Mouse (Mus musculus): ENCODE data around the gene Dydc1.
A peak's percentile ranks its signal among the peaks of the same experiment; 100 is the strongest.
"Not testable (repeated sequence)": the region's sequence is repeated elsewhere in the genome, so short reads cannot be mapped to it uniquely, and the experiment has no call there.

Dydc1 gene

DNA sequence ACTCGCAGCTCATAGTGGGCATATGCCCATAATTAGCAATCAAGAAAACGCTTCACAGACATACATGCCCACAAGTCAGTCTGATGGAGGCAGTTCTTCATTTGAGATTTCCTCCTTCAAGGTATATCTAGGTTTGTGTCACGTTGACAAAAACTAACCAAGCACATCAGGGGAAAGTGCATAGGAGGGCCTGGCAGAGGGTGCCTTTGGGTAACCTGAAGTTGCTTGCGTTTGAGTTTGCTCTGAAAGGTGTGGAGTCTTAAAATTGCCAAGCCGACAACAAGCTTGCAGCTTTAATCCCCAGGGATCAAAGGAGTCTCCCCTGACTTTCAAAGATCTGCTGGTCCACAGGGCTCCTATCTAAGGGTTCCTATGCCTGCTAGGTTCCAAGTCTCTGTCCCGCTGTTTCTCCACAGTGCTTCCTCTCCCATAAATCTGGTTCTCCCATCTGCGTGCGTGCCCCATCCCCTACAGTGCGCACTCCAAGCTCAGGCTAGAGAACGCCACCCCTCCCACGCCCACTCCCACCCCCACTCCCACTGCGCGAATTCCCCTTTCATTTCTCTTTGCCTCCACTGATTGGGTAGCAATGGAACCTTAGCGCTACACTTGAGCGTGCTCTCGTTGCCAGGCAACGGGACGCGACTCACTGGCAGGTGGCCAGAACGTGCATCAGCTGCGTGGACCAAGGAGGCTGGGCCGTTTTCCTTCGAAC is at the start of gene Dydc1:
Dydc1 (plus strand) TSS at position 683 of the 715 bp plus-strand sequence.
- peak; percentile 24 for DNase-seq (ENCODE audit: low read depth, low spot score)

DNA sequence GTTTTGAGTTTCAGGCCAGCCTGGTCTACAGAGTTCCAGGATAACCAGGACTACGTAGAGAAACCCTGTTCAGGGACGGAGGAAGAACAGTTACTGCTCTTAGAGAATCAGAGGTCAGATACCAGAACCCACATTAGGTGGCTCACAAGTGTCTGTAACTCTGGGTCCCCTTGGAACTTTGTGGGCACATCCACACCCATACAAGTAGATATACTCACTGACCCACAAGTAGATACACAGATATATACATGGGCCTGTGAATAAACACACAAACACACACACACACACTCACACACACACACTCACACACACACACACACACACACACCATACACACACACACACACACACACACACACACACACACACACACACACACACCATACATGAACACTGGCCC is 47.6 kb upstream of the Dydc1 start:
- no peak for DNase-seq (ENCODE audit: low read depth, low spot score)

DNA sequence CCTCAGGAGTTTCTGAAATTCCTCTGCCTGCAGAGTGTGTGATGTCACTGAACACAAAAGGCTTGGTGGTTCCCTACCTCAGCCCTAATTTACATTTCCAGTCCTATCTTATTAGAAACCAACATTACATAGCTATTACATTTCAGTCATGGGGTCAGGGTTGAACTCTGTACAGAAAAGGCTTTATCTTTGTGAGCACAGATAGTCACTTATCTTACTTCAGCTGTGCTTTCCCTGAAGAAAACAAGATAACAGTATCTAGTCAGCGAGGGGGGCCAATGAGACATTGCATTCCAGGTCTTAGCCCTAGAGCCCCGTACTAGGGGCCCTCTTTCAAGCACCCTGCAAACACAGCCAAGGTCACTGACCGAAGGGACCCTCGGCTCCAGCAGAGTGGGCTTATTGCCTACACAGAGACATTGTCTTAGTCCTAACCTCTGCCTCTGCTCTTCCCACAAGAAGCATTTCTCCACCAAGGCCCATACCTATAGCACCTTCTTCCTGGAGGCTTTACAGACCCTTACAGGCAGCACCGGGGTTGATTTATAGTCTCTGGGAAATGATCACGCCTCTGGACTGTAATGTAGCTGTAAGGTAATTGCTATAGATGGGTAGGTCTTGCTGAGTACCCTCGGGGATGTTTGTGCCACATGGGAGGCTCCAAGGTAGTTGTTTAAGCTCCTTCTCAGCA is 47.0 kb upstream of the Dydc1 start:
- no peak for DNase-seq (ENCODE audit: low read depth, low spot score)

DNA sequence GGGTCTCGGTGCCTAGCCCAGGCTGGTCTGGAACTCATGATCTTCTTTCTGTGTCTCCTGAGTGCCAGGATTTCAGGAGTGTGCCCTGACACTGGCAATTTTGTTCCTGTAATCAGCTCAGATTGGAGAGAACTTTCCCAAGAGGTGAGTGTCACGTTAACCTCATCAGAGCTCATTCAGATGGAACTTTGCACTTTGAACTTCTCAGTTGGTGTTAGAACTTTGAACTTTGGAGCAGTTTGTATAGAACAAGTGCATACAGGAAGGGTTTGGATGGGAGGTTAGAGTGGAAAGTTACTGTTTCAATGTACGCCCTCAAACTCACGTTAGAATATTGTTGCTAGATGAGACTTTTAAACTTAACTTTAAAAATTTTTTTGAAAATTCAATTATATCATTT is 43.4 kb upstream of the Dydc1 start:
- DNase-seq (ENCODE audit: low read depth, low spot score), result no peak

DNA sequence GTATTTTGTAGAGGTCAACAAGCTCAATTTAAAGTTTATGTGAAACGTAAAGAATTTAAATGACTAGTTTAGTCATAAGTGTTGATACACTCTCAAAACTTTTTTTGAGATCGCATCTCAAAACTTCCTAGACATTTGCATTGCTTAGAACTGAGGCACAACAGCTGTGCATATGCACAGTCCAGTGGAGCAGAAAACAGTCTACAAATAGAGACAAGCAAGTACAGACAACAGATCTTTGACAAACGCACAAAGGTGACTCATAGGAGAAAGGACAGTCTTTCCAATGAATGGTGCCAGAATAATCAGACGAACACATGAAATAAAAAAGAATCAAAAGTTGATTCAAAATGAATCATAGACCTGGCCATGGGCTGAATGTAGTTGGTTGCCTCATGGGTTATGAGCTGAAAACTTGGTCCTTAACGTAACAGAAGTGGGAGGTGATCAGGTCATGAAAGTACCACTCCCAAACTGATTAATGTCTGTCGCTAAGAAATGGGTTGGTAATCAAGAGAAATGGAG is 41.7 kb upstream of the Dydc1 start:
- no peak for DNase-seq (ENCODE audit: low read depth, low spot score)

DNA sequence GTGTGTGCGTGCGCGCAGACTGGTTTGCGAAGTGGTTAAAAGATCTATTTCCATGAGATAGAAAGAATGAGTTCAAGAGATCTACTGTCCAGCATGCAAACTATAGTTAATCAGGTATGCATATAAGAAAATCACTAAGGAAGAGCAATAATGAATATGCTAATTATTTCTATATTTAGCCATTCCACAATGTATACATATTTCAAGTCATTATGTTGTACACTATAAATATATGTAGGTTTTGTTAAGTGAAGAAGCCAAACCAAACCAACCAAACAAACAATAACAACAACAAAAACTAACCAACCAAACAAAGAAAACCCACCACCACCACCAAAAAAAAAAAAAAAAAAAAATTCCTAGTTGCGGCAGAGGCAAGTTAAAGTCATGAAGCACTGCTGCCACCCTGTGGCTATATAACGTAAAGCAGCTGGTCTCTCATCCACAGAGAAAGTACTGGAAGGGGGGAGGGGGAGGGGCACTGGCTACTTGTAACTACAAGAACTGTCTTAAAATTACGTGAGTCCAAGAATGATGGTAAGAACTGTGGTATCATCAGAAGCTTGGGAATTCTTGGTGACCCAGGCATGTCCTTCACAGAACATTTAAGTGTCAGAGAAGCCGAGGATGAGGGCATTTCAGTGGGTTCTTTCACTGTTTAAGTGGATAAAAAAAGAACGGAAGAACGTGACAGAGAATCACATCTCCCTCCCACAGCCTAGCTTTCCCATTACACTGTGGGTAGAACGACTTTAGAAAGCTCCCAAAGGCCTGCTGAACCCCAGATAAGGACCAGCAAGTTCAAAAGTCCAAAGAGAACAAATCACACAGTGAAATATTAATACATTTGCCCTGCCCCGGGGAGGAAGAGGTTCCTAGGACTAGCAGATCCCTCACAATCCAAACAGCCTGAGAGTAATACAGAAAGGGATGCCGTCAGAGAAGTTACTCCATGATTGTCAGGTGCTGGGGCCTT is 39.3 kb upstream of the Dydc1 start:
- DNase-seq (ENCODE audit: low read depth, low spot score), result peak; percentile 80

DNA sequence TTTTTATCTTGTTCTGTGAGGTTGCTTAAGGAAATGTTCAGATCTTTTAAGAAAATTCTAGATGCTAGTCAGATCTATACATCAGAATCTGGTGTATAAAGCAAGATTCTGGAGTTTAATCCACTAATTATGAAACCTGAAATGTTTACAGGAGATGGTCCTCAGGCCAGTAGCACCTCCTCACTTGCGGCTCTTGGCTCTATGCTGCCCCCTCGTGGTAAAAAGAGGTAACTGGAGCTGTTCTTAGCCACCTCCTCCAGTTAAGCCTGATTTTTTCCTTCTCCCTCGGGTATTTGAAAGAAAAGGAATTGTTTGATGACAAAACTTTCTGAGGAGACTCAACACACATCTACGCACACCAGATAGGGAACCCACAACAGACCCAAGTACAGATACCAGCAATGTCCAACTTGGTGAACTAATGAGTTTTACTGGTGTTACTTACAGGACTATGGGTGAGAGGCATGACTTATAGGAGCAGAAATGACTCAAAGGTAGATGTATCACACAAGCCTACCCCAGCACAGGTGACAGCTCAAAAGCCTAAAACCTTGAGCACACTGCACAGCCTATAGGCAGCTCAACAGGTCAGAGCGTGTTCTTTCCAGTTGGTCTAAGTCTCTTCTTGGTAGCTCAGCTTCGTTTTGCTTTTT is 37.4 kb upstream of the Dydc1 start:
- DNase-seq (ENCODE audit: low read depth, low spot score), result peak; percentile 54

DNA sequence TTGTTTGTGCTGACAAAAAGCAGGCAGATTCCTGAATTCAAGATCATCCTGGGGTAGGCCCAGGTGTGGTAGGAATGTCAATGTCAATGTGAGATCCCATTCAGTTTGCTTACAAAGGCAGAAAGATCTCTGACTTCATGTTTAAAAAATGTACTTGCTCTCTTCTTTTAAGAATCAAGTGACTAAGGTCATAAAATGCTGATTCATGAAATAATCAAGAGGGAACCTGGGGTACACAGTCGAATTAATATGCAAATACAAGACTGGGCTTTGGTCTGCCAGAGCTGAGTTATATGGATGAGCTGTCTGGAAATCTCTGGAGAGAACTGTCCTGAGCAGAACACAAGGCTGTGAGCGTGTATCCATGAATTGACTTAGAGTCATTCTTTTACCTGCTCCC is 25.3 kb upstream of the Dydc1 start:
- no peak for DNase-seq (ENCODE audit: low read depth, low spot score)

DNA sequence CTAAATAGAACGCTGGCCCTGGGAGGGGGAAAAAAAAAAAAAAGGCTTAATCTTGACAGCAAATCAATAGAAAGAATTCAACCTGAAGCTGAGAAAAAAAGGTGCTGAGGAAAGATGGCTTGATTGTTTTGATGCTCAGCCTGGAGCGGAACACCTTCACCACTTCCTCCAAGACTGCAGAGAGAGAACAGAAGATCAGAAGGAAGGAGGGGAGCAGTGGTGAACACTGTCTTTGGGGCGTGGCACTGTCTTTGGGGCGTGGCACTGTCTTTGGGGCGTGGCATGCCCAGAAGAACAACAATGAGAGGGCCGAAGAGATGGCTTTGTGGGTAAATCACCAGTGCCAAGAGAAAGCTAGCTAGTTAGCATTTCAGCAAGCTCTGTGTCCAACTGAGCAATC is 22.2 kb upstream of the Dydc1 start:
- peak; percentile 66 for DNase-seq (ENCODE audit: low read depth, low spot score)

DNA sequence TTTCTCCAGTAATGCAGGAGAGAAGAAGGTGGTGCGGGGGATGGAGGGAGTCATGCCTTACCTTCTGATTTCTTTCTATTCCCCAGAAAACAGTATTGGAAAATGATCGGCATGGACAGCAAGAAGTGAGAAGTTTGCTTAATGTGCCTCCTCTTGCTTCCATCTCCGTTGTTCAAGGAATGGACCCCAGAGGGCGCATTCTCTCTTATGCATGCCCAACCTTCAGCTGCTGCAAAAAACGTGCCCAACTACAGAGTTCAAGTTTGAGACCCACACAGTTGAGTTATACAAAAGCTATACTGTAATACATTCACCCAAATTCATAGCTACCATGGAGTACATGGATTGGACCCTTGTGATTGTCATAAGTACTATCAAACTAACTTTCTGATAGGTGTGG is 20.2 kb upstream of the Dydc1 start:
- DNase-seq (ENCODE audit: low read depth, low spot score), result no peak

DNA sequence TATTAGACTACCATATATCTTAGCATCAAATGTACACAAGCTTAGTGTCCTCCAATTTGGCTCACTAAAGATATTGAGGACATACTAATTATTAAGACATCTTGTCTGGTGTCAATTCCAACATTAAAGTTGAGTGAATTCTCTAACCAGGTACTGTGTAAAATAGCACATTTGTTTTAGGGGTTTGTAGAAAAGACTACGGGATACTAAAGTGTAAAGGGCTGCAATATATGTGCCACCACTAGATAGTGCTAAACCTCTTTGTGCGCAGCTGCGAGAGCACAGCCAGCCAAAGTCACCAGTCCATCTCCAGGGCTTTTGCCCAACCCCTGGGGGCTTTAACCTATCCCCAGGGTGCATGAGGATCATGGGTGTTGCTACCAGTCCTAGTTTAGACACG is 19.5 kb upstream of the Dydc1 start:
- DNase-seq (ENCODE audit: low read depth, low spot score), result not testable (repeated sequence)

DNA sequence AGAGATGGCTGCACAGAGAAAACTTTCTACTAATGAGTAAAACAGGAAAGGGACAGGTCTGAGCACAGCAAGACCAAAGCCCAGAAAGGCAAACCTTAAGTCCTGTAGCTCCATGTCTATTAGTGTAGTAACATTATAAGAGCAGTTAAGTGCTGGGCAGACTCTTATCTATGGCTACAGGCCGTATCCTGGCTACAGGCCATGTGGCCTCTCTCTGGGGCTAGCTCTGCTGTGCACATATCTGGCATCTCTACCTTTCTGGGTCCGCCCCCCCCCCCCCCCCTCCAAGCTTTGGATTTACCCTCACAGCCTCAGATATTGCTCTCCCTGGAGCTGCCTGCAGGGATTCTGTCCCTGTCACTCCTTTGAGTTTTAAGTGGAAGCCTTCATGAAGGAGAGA is 7.5 kb upstream of the Dydc1 start:
- no peak for DNase-seq (ENCODE audit: low read depth, low spot score)

DNA sequence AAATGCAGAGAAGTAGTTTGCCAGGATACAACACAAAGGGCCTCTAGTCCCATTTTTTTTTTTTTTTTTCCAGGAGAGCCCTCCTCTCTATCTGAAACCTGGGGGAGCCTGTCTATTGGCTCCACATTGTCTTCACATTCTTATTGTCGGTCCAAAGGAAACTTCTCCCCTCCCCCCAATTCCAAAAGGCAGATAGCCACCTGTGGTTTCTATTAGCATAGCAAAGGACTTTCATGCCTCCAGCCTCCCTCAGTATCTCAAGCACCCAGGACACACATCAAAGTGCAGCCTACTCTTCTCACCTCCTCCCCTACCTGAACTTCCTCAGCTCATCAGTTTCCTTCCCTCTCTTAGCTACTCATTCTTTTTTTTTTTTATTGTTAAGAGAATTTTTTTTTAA is 6.3 kb upstream of the Dydc1 start:
- DNase-seq (ENCODE audit: low read depth, low spot score), result no peak

DNA sequence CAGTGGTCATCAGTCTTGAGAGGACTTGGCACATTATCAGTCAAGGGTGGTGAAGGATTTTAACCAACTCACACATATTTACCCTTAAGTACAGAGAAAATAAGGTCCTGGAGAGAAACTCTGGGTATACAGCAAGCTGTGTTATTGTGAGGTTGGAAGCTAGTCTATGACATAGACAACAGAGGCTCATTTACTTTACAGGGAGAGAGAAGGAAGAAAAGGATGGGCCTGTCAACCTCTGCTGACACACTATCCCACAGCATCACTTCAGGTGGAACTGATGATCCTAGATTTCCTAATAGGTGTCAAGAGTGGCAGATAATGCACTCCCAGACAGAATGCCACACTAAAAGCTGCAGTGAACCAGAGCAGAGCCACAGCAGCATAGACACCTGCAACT is 3.6 kb upstream of the Dydc1 start, which contains the start of gene Dydc2:
Dydc2 (minus strand) TSS at position 101 of the 400 bp plus-strand sequence.
- no peak for DNase-seq (ENCODE audit: low read depth, low spot score)

DNA sequence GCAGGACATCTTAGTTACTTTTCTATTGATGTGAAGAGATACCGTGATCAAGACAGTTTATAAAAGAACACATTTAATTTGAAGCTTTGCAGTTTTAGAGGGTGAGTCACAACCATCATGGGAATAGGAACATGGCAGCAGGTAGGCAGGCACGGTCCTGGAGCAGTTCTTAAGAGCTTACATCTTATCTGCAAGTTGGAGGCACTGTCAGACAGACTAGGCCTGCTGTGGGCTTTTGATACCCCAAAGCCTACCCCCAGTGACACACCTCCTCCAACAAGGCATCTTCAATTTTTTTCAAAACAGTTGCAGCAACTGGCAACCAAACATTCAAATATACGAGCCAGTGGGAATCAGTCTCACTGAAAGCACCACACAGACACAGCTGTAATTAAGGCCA is 2.4 kb upstream of the Dydc1 start:
- no peak for DNase-seq (ENCODE audit: low read depth, low spot score)

DNA sequence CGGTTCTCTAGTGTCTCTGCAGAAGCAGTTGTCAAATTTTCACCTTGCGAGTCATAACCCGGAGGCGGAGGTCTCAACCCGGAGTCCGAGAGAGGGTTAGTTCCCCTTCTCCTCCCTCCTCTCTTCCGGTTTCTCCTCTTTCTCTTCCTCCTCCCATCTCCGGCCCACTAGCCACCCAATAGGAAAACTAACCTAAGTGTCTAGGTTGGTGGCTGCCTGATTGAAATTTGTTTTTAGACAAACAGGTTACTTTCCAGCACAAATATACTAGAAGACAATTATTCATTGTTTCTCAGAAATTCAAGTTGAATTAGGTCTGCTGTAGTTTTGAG is 199 bp downstream of the Dydc1 start:
- no peak for DNase-seq (ENCODE audit: low read depth, low spot score)

DNA sequence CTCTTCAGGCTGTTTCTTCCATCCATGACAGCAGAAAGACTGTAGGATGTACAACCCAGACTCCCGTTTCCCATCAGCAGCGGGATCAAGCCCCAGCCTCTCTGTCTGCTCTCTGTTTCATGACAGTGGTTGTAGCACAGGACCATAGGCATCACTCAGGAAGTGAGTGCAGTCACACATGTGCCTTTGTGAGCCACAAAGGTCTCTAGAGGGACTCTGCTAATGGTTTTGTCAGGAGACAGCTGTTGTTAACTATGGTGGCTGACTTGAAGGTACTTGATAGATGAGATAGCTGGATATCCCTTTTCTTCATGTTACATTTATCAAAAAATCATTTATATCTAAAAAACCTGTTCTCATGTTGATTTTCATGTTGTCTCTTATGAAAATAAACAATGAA is 9.7 kb downstream of the Dydc1 start:
- no peak for DNase-seq (ENCODE audit: low read depth, low spot score)

DNA sequence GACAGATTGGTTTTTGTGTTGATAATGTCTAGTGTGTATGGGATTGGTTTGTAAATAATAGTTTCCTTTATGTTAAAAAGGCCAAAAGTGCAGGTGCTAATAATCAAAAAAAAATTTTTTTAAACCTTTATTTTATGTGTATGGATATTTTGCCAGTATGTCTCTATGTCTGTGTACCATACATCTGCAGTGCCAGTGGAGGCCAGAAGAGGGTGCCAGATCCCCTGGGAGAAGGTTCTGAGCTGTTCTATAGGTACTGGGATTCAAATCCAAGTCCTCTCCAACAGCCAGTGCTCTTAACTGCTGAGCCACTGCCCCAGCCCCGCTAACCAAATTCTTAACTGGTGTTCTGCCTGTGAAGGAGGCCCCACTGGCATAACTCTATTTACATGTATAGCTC is 14.8 kb downstream of the Dydc1 start:
- no peak for DNase-seq (ENCODE audit: low read depth, low spot score)

DNA sequence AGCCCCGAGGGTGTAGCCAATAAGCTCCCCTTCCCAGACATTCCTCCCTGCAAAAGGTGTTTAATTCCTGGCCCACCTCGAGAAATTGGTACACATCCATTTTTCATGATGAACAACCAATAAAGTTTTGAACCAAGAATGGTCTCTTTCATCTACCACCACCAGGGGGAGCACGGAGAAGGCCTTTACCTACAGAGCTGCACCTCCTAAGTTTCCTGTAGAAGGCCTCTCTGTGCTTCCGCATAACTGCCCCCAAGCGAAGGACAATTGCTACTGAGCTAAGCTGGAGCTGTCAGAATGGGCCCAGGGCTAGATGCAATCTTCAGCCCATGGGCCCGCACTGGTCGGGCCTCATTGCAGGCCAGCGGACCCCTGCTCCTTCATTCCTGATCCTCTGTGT is 18.1 kb downstream of the Dydc1 start:
- no peak for DNase-seq (ENCODE audit: low read depth, low spot score)

DNA sequence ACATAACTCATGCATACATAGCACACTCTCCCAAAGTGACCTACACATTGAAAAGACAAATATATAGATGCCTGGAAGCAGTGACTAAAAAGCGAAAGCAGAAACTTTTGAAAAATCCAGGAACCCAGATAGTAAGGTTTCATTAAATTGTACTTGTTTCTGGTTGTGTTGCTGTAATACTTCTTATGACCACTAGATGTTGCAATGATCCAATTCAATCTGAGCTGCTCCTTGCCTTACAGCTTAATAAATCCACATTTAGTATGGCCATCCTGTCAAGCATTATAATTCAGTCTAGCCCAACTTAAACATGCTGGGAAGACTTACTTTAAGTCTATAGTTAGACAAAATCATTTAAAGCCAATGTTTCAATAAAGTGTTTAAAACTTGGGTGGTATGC is 21.4 kb downstream of the Dydc1 start:
- DNase-seq (ENCODE audit: low read depth, low spot score), result no peak

DNA sequence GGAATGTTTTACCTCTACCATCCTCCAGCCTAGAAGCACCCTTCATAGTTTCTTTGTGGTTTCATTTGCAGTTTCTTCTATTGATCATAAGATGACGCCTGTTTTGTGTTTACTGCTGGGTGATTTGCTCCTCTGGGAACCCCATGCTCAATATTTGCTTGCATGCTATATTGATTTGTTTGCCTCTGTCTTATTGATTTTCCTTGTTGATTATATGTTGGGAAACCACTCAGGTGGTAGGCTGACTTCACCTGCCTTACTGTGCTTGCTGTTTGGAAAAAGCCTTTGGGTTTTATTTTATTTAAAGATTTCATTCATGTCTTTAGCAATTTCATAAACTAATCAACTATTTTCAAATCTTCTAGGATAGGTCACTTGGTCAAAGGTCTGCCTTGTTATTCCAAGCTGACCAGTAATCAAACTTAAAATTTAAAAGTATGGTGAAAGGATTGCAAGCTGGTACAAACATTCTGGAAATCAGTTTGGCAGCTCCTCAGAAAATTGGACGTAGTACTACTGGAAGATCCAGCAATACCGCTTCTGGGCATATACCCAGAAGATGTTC is 23.7 kb downstream of the Dydc1 start:
- DNase-seq (ENCODE audit: low read depth, low spot score), result no peak

All from CD4-positive helper T cell, adult 2 months (primary cell).